Mouse (Mus musculus): ENCODE measurements around the gene Ccdc13.

DNA sequence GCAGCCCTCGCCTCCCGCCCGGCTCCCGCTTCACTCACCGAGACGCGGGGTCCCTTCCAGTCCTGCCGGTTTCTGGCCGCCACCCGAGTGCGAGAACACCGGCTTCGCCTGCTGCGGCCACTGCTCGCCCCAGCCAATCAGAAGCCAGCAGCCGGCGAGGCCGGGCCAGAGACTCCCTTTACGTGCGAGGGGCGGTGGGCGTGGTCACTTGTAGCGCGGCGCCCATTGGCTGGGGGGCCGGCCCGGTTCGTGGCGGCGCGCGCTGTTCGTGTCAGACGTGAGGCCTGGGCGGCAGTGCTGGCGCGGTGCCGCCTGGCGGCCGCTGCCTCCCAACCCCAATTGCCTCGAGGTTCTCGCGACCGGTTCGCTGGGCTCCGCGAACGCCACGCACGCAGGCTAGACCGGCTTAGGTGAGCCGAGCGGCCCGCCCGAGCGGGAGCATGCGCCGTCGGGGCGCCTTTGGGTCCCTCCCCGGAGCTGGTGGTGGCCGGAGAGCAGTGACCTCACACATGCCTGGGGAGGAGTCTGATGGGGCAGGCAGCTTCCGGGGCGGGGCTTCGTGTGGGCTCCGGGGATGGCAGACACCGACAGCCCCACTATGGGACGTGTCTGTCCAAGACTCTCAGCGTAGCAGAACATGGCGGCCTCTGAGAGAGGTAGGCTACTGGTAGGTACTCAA, 18.4 kb upstream of the Ccdc13 start:
- no peak for TF ChIP-seq CTCF (IDR thresholded peaks at IDR 0.05; ENCODE audit: control insufficient read depth, insufficient read depth, insufficient read length)
- no peak for TF ChIP-seq USF1 (IDR thresholded peaks at IDR 0.05; ENCODE audit: low read depth)
